Mouse (Mus musculus) intestine, embryonic 16.5 days (tissue): ENCODE data around the gene C1qa. TPM values are rescaled to one million over a fixed set of nuclear protein-coding genes. Genes with fewer than 3 reads are reported as not detected.

Source experiments
- ATAC-seq: fragments of 200-750 bp; cut with Nextera tagmentation; 2 replicates; pipeline ENCODE4 v1.8.0; 2017; ENCODE audit warnings: moderate TSS enrichment, moderate library complexity
- H3K27ac ChIP-seq: fragments of 300-500 bp; sonication (generic); 2 replicates; pipeline ENCODE4 v1.5.1; 2014; ENCODE audit warnings: mild to moderate bottlenecking, low read length
- H3K27me3 ChIP-seq: fragments of 300-500 bp; sonication (generic); replicated peaks from 2 replicates; pipeline ENCODE4 v1.6.1; 2014; ENCODE audit warnings: low read length, control low read depth, mixed read lengths; ENCODE audit not compliant: control insufficient read depth, insufficient read depth
- H3K36me3 ChIP-seq: fragments of 300-500 bp; sonication (generic); 2 replicates; pipeline ENCODE4 v1.6.1; 2014; ENCODE audit warnings: low read length, control low read depth; ENCODE audit not compliant: control insufficient read depth, insufficient read depth
- H3K4me1 ChIP-seq: fragments of 300-500 bp; sonication (generic); 2 replicates; pipeline ENCODE4 v1.6.1; 2014; ENCODE audit warnings: low read length, control low read depth, mixed read lengths; ENCODE audit not compliant: control insufficient read depth, insufficient read depth
- H3K4me2 ChIP-seq: fragments of 300-500 bp; sonication (generic); 2 replicates; pipeline ENCODE4 v1.6.1; 2014; ENCODE audit warnings: low read depth, low read length, control low read depth
- H3K4me3 ChIP-seq: fragments of 300-500 bp; sonication (generic); 2 replicates; pipeline ENCODE4 v1.5.1; 2014; ENCODE audit warnings: mild to moderate bottlenecking, low read length
- H3K9ac ChIP-seq: fragments of 300-500 bp; sonication (generic); 2 replicates; pipeline ENCODE4 v1.6.1; 2014; ENCODE audit warnings: low read depth, low read length
- H3K9me3 ChIP-seq: fragments of 300-500 bp; sonication (generic); 2 replicates; pipeline ENCODE4 v1.6.1; 2016; ENCODE audit warnings: low read length, control low read depth; ENCODE audit not compliant: control insufficient read depth
- WGBS: fragments of 180-500 bp; shearing (Covaris S2); extraction: QIAGEN DNeasy Blood & Tissue Kit; methylation state at CpG from one replicate; pipeline ENCODE4 v1.1.7; 2014; 5-methylcytosine and 5-hydroxymethylcytosine counted together
- polyA plus RNA-seq: library from polyadenylated mRNA; unstranded; fragments of >200 nt; fragmentation: Nextera tagmentation; extraction: Ambion mirVana; gene quantifications from 2 replicates; pipeline ENCODE4 v1.2.1, GENCODE M21; 2015

Gene C1qa
- polyA plus RNA-seq, 1 experiment from 2014 or later: 60.6 TPM

- H3K9me3 ChIP-seq: no peaks in the 10 kb centered on the region
- H3K9ac ChIP-seq: no peak overlapping the region
- H3K4me2 ChIP-seq: no peak overlapping the region
- no peaks in the 10 kb centered on the region for H3K4me1 ChIP-seq
- 4% methylated on average over 9 of the region's 9 CpGs for WGBS
- 0 out of 2 replicates have a peak, but pooled peaks have one; percentile 38 for ATAC-seq
- H3K4me3 ChIP-seq: no peak overlapping the region
- no peaks in the 10 kb centered on the region for H3K36me3 ChIP-seq
- H3K27me3 ChIP-seq: peaks cover 12% of the 10 kb centered on the region; the same call in 1 of the 2 replicates
- no peak overlapping the region for H3K27ac ChIP-seq
Measured at GRCm38 (mm10) chr4:136893691-136894543, 4.7 kb downstream of the C1qa start.

- no peaks in the 10 kb centered on the region for H3K4me1 ChIP-seq
- no peak within 1 kb of the TSS for H3K9ac ChIP-seq
- 57% methylated on average over 5 of the region's 5 CpGs for WGBS
- peaks cover 12% of the 10 kb centered on the region; the same call in 1 of the 2 replicates for H3K27me3 ChIP-seq
- ATAC-seq: no peak
- no peak within 1 kb of the TSS for H3K27ac ChIP-seq
- H3K36me3 ChIP-seq: no peaks in the 10 kb centered on the region
- no peaks in the 10 kb centered on the region for H3K9me3 ChIP-seq
- H3K4me2 ChIP-seq: no peak within 1 kb of the TSS
- H3K4me3 ChIP-seq: no peak within 1 kb of the TSS
Measured at GRCm38 (mm10) chr4:136892811-136893210, 5.8 kb downstream of the C1qa start, which contains the start of gene C1qc. Gene C1qc, minus strand, starts transcription at chr4:136893065.

GRCm38 (mm10) chr4:136892371-136892770, 6.2 kb downstream of the C1qa start:
- Histone ChIP-seq H3K27ac (no peak overlapping the region), H3K4me2 (no peak overlapping the region), H3K27me3 (peaks cover 9% of the 10 kb centered on the region; the same call in 1 of the 2 replicates), H3K36me3 (no peaks in the 10 kb centered on the region), H3K9me3 (no peaks in the 10 kb centered on the region), H3K9ac (no peak overlapping the region), H3K4me1 (no peaks in the 10 kb centered on the region), H3K4me3 (no peak overlapping the region)
- 48% methylated on average over 7 of the region's 7 CpGs for WGBS
- no peak for ATAC-seq

- Histone ChIP-seq H3K4me3 (no peak overlapping the region), H3K36me3 (no peaks in the 10 kb centered on the region), H3K4me2 (no peak overlapping the region), H3K27ac (no peak overlapping the region), H3K27me3 (peaks cover 6% of the 10 kb centered on the region; the same call in 1 of the 2 replicates), H3K4me1 (no peaks in the 10 kb centered on the region), H3K9ac (no peak overlapping the region), H3K9me3 (no peaks in the 10 kb centered on the region)
- ATAC-seq: no peak
- whole genome bisulfite sequencing: 85% methylated on average over 4 of the region's 4 CpGs
Measured at GRCm38 (mm10) chr4:136891115-136891514, 7.5 kb downstream of the C1qa start.

GRCm38 (mm10) chr4:136889981-136890380, 8.6 kb downstream of the C1qa start:
- H3K27ac ChIP-seq: no peak overlapping the region
- no peaks in the 10 kb centered on the region for H3K9me3 ChIP-seq
- H3K4me2 ChIP-seq: no peak overlapping the region
- no peaks in the 10 kb centered on the region for H3K36me3 ChIP-seq
- H3K27me3 ChIP-seq: peaks cover 5% of the 10 kb centered on the region; the same call in 1 of the 2 replicates
- H3K4me1 ChIP-seq: no peaks in the 10 kb centered on the region
- no peak for ATAC-seq
- H3K4me3 ChIP-seq: no peak overlapping the region
- WGBS: 85% methylated on average over 15 of the region's 15 CpGs
- H3K9ac ChIP-seq: no peak overlapping the region

GRCm38 (mm10) chr4:136887714-136888113, 10.9 kb downstream of the C1qa start:
- 57% methylated on average over 5 of the region's 5 CpGs for WGBS
- H3K4me1 ChIP-seq: no peaks in the 10 kb centered on the region
- no peaks in the 10 kb centered on the region for H3K36me3 ChIP-seq
- H3K9ac ChIP-seq: no peak overlapping the region
- peaks cover 5% of the 10 kb centered on the region; the same call in 1 of the 2 replicates for H3K27me3 ChIP-seq
- ATAC-seq: no peak
- H3K4me2 ChIP-seq: no peak overlapping the region
- H3K4me3 ChIP-seq: no peak overlapping the region
- no peak overlapping the region for H3K27ac ChIP-seq
- no peaks in the 10 kb centered on the region for H3K9me3 ChIP-seq

GRCm38 (mm10) chr4:136886101-136886500, 12.5 kb downstream of the C1qa start, which contains the start of gene C1qb:
Gene C1qb, minus strand, starts transcription at chr4:136886187.
- no peaks in the 10 kb centered on the region for H3K36me3 ChIP-seq
- H3K27ac ChIP-seq: no peak within 1 kb of the TSS
- H3K27me3 ChIP-seq: peaks cover 5% of the 10 kb centered on the region; the same call in 1 of the 2 replicates
- H3K9me3 ChIP-seq: no peaks in the 10 kb centered on the region
- WGBS: 72% methylated on average over 7 of the region's 7 CpGs
- H3K9ac ChIP-seq: no peak within 1 kb of the TSS
- no peak for ATAC-seq
- no peaks in the 10 kb centered on the region for H3K4me1 ChIP-seq
- no peak within 1 kb of the TSS for H3K4me3 ChIP-seq
- H3K4me2 ChIP-seq: no peak within 1 kb of the TSS

- Histone ChIP-seq H3K4me1 (no peaks in the 10 kb centered on the region), H3K27me3 (no peaks in the 10 kb centered on the region), H3K9me3 (no peaks in the 10 kb centered on the region), H3K4me3 (no peak overlapping the region), H3K9ac (no peak overlapping the region), H3K36me3 (no peaks in the 10 kb centered on the region), H3K4me2 (no peak overlapping the region), H3K27ac (no peak overlapping the region)
- ATAC-seq: no peak
- WGBS: 26% methylated on average over 5 of the region's 5 CpGs
Measured at GRCm38 (mm10) chr4:136878601-136879000, 20.0 kb downstream of the C1qa start.

GRCm38 (mm10) chr4:136878171-136878570, 20.4 kb downstream of the C1qa start:
- no peaks in the 10 kb centered on the region for H3K36me3 ChIP-seq
- H3K27ac ChIP-seq: no peak overlapping the region
- WGBS: 42% methylated on average over 8 of the region's 8 CpGs
- no peak for ATAC-seq
- H3K4me2 ChIP-seq: no peak overlapping the region
- no peaks in the 10 kb centered on the region for H3K9me3 ChIP-seq
- no peaks in the 10 kb centered on the region for H3K4me1 ChIP-seq
- H3K9ac ChIP-seq: no peak overlapping the region
- no peak overlapping the region for H3K4me3 ChIP-seq
- no peaks in the 10 kb centered on the region for H3K27me3 ChIP-seq
